Mouse (Mus musculus) liver, embryonic 11.5 days (tissue): ENCODE measurements around the gene Ccdc12. TPM values are rescaled to one million over a fixed set of nuclear protein-coding genes. Genes with fewer than 3 reads are reported as not detected.

Source experiments
- ATAC-seq: fragments of 200-750 bp; cut with Nextera tagmentation; replicated peaks from 2 replicates; pipeline ENCODE4 v1.8.0; 2017; ENCODE audit warnings: moderate number of reproducible peaks, mild to moderate bottlenecking, moderate TSS enrichment, moderate library complexity; ENCODE audit not compliant: low FRiP score
- DNase-seq: peaks from one replicate; pipeline ENCODE4 v3.0.0-alpha.2; 2017; ENCODE audit warnings: low spot score
- H3K27ac ChIP-seq: fragments of 300-500 bp; sonication (generic); 2 replicates; pipeline ENCODE4 v1.5.1; 2014; ENCODE audit warnings: mild to moderate bottlenecking, low read depth, low read length, control low read depth
- H3K27me3 ChIP-seq: fragments of 300-500 bp; sonication (generic); replicated peaks from 2 replicates; pipeline ENCODE4 v1.6.1; 2014; ENCODE audit warnings: low read length, mixed read lengths; ENCODE audit not compliant: control insufficient read depth, insufficient read depth
- H3K36me3 ChIP-seq: fragments of 300-500 bp; sonication (generic); 2 replicates; pipeline ENCODE4 v1.6.1; 2014; ENCODE audit warnings: mild to moderate bottlenecking, low read length, moderate library complexity, mixed read lengths; ENCODE audit not compliant: control insufficient read depth, insufficient read depth
- H3K4me1 ChIP-seq: fragments of 300-500 bp; sonication (generic); replicated peaks from 2 replicates; pipeline ENCODE4 v1.6.1; 2014; ENCODE audit warnings: low read length, mixed read lengths; ENCODE audit not compliant: control insufficient read depth, insufficient read depth
- H3K4me2 ChIP-seq: fragments of 300-500 bp; sonication (generic); 2 replicates; pipeline ENCODE4 v1.6.1; 2014; ENCODE audit warnings: mild to moderate bottlenecking, control low read depth, moderate library complexity
- H3K4me3 ChIP-seq: fragments of 300-500 bp; sonication (generic); 2 replicates; pipeline ENCODE4 v1.5.1; 2014; ENCODE audit warnings: low read depth, low read length, control low read depth
- H3K9ac ChIP-seq: fragments of 300-500 bp; sonication (generic); 2 replicates; pipeline ENCODE4 v1.6.1; 2014; ENCODE audit warnings: low read depth, low read length, control low read depth
- H3K9me3 ChIP-seq: fragments of 300-500 bp; sonication (generic); 2 replicates; pipeline ENCODE4 v1.6.1; 2016; ENCODE audit warnings: low read length, inconsistent platforms, mixed read lengths; ENCODE audit not compliant: control insufficient read depth
- WGBS: fragments of 180-500 bp; shearing (Covaris S2); extraction: QIAGEN DNeasy Blood & Tissue Kit; methylation state at CpG from one replicate; pipeline ENCODE4 v1.1.7; 2014; 5-methylcytosine and 5-hydroxymethylcytosine counted together
- polyA plus RNA-seq: library from polyadenylated mRNA; unstranded; fragments of >200 nt; fragmentation: Nextera tagmentation; extraction: Ambion mirVana; gene quantifications from 2 replicates; pipeline ENCODE4 v1.2.1, GENCODE M21; 2014

The Ccdc12 gene
- polyA plus RNA-seq, 1 experiment from 2014 or later, result 161 TPM

GRCm38 (mm10) chr9:110625350-110625908 lies 30.9 kb upstream of the Ccdc12 start:
- peak overlapping the region; percentile 99 for H3K4me2 ChIP-seq
- peak overlapping the region; percentile 59 for H3K4me3 ChIP-seq
- no peak for DNase-seq
- H3K9ac ChIP-seq, result peak overlapping the region; percentile 67
- peaks cover 8% of the 10 kb centered on the region; the same call in 1 of the 2 replicates for H3K36me3 ChIP-seq
- no peak for ATAC-seq
- H3K9me3 ChIP-seq, result no peaks in the 10 kb centered on the region
- no peak overlapping the region for H3K27ac ChIP-seq
- no peaks in the 10 kb centered on the region for H3K27me3 ChIP-seq
- 74% methylated on average over 11 of the region's 11 CpGs for WGBS
- H3K4me1 ChIP-seq, result peaks cover 19% of the 10 kb centered on the region

GRCm38 (mm10) chr9:110630171-110630570 lies 26.1 kb upstream of the Ccdc12 start:
- no peak for DNase-seq
- no peaks in the 10 kb centered on the region for H3K27me3 ChIP-seq
- no peaks in the 10 kb centered on the region for H3K9me3 ChIP-seq
- no peak overlapping the region for H3K9ac ChIP-seq
- H3K4me1 ChIP-seq, result peaks cover 6% of the 10 kb centered on the region
- H3K36me3 ChIP-seq, result peaks cover 8% of the 10 kb centered on the region; the same call in 1 of the 2 replicates
- H3K4me3 ChIP-seq, result no peak overlapping the region
- no peak overlapping the region for H3K27ac ChIP-seq
- WGBS, result 90% methylated on average over 15 of the region's 15 CpGs
- H3K4me2 ChIP-seq, result no peak overlapping the region
- ATAC-seq, result no peak

- Histone ChIP-seq H3K4me2 (0 out of 2 replicates have a peak overlapping the region, but pooled peaks have one; percentile 11), H3K9ac (no peak overlapping the region), H3K36me3 (peaks cover 10% of the 10 kb centered on the region; the same call in 1 of the 2 replicates), H3K27me3 (no peaks in the 10 kb centered on the region), H3K4me1 (0 out of 2 replicates have a peak, but pooled peaks cover 2% of the 10 kb centered on the region), H3K27ac (no peak overlapping the region), H3K9me3 (no peaks in the 10 kb centered on the region), H3K4me3 (no peak overlapping the region)
- DNase-seq (no peak), ATAC-seq (no peak)
- 45% methylated on average over 10 of the region's 10 CpGs for WGBS
Measured at GRCm38 (mm10) chr9:110631191-110631590, 25.1 kb upstream of the Ccdc12 start.

- H3K27me3 ChIP-seq, result no peaks in the 10 kb centered on the region
- H3K4me3 ChIP-seq, result no peak overlapping the region
- no peak for DNase-seq
Measured at GRCm38 (mm10) chr9:110631651-110632275, 24.5 kb upstream of the Ccdc12 start.

GRCm38 (mm10) chr9:110632671-110633070 lies 23.6 kb upstream of the Ccdc12 start:
- Histone ChIP-seq H3K4me3 (no peak overlapping the region), H3K9me3 (no peaks in the 10 kb centered on the region), H3K27me3 (no peaks in the 10 kb centered on the region), H3K27ac (no peak overlapping the region), H3K4me2 (no peak overlapping the region), H3K9ac (no peak overlapping the region), H3K36me3 (peaks cover 10% of the 10 kb centered on the region; the same call in 1 of the 2 replicates), H3K4me1 (0 out of 2 replicates have a peak, but pooled peaks cover 2% of the 10 kb centered on the region)
- ATAC-seq (no peak), DNase-seq (no peak)
- 90% methylated on average over 15 of the region's 15 CpGs for WGBS

More at GRCm38 (mm10) chr9:110631651-110632275, 24.5 kb upstream of the Ccdc12 start:
- Histone ChIP-seq H3K36me3 (peaks cover 10% of the 10 kb centered on the region; the same call in 1 of the 2 replicates), H3K9ac (no peak overlapping the region), H3K27ac (no peak overlapping the region), H3K9me3 (no peaks in the 10 kb centered on the region), H3K4me1 (0 out of 2 replicates have a peak, but pooled peaks cover 2% of the 10 kb centered on the region), H3K4me2 (0 out of 2 replicates have a peak overlapping the region, but pooled peaks have one; percentile 11)
- WGBS, result 55% methylated on average over 30 of the region's 30 CpGs
- ATAC-seq, result no peak

GRCm38 (mm10) chr9:110633882-110634281 lies 22.4 kb upstream of the Ccdc12 start:
- Histone ChIP-seq H3K4me3 (no peak overlapping the region), H3K9me3 (no peaks in the 10 kb centered on the region), H3K27ac (no peak overlapping the region), H3K27me3 (no peaks in the 10 kb centered on the region), H3K36me3 (peaks cover 6% of the 10 kb centered on the region; the same call in 1 of the 2 replicates), H3K9ac (no peak overlapping the region), H3K4me2 (no peak overlapping the region), H3K4me1 (0 out of 2 replicates have a peak, but pooled peaks cover 2% of the 10 kb centered on the region)
- WGBS, result 78% methylated on average over 17 of the region's 17 CpGs
- DNase-seq (no peak), ATAC-seq (no peak)

- H3K4me2 ChIP-seq, result no peak overlapping the region
- H3K4me3 ChIP-seq, result no peak overlapping the region
- no peaks in the 10 kb centered on the region for H3K27me3 ChIP-seq
- peaks cover 6% of the 10 kb centered on the region; the same call in 1 of the 2 replicates for H3K36me3 ChIP-seq
- no peaks in the 10 kb centered on the region for H3K9me3 ChIP-seq
- H3K9ac ChIP-seq, result no peak overlapping the region
- WGBS, result 11% methylated on average over 19 of the region's 19 CpGs
- DNase-seq (peak; percentile 85), ATAC-seq (peak; percentile 45)
- 0 out of 2 replicates have a peak, but pooled peaks cover 2% of the 10 kb centered on the region for H3K4me1 ChIP-seq
- H3K27ac ChIP-seq, result no peak overlapping the region
Measured at GRCm38 (mm10) chr9:110635225-110635624, 21.1 kb upstream of the Ccdc12 start.

GRCm38 (mm10) chr9:110638611-110639021 lies 17.7 kb upstream of the Ccdc12 start:
- WGBS, result 90% methylated on average over 10 of the region's 10 CpGs
- 0 out of 2 replicates have a peak, but pooled peaks cover 2% of the 10 kb centered on the region for H3K36me3 ChIP-seq

More at GRCm38 (mm10) chr9:110638611-110639021, 17.7 kb upstream of the Ccdc12 start:
- ATAC-seq, result no peak
- DNase-seq, result no peak
- Histone ChIP-seq H3K4me1 (peaks cover 5% of the 10 kb centered on the region; the same call in 1 of the 2 replicates), H3K27ac (no peak overlapping the region), H3K4me2 (no peak overlapping the region), H3K9me3 (no peaks in the 10 kb centered on the region), H3K4me3 (no peak overlapping the region), H3K9ac (no peak overlapping the region), H3K27me3 (no peaks in the 10 kb centered on the region)
